Mouse (Mus musculus): Measurements from ENCODE around the gene Gm47959. TPM values are rescaled to one million over a fixed set of nuclear protein-coding genes. Genes with fewer than 3 reads are reported as not detected.

Gene Gm47959
- total and polyA plus RNA-seq, 2 experiments from 2014 or later = not detected

- no peak overlapping the region for H3K27ac ChIP-seq (ENCODE audit: low read depth, low read length)
- H3K9me3 ChIP-seq (ENCODE audit: low read length) = no peaks in the 10 kb centered on the region
- no peak overlapping the region for H3K4me3 ChIP-seq (ENCODE audit: low read depth, low read length)
- ATAC-seq (ENCODE audit: low FRiP score) = no peak
- H3K4me2 ChIP-seq (ENCODE audit: low read depth, low read length, poor library complexity, severe bottlenecking) = no peak overlapping the region
- WGBS = 93% methylated on average over 3 of the region's 3 CpGs
- no peak overlapping the region for H3K9ac ChIP-seq (replicated peaks; ENCODE audit: low read length, poor library complexity, severe bottlenecking)
- no peak for DNase-seq (ENCODE audit: low spot score)
- no peaks in the 10 kb centered on the region for H3K4me1 ChIP-seq (ENCODE audit: insufficient read depth, low read length)
- H3K27me3 ChIP-seq (ENCODE audit: insufficient read depth, low read length) = no peaks in the 10 kb centered on the region
- no peak for TF ChIP-seq CTCF (IDR thresholded peaks at IDR 0.05)
- H3K36me3 ChIP-seq (ENCODE audit: insufficient read depth, low read length) = no peaks in the 10 kb centered on the region
Measured at GRCm38 (mm10) chr1:83014477-83014876, 14.1 kb downstream of the Gm47959 start.

- no peaks in the 10 kb centered on the region for H3K4me1 ChIP-seq (ENCODE audit: insufficient read depth, low read length)
- H3K36me3 ChIP-seq (ENCODE audit: insufficient read depth, low read length) = no peaks in the 10 kb centered on the region
- TF ChIP-seq CTCF (IDR thresholded peaks at IDR 0.05) = no peak
- DNase-seq (ENCODE audit: low spot score) (no peak), ATAC-seq (ENCODE audit: low FRiP score) (no peak)
- H3K4me3 ChIP-seq (ENCODE audit: low read depth, low read length) = no peak overlapping the region
- H3K27ac ChIP-seq (ENCODE audit: low read depth, low read length) = no peak overlapping the region
- WGBS = 92% methylated on average over 10 of the region's 10 CpGs
- no peaks in the 10 kb centered on the region for H3K9me3 ChIP-seq (ENCODE audit: low read length)
- no peak overlapping the region for H3K9ac ChIP-seq (replicated peaks; ENCODE audit: low read length, poor library complexity, severe bottlenecking)
- H3K27me3 ChIP-seq (ENCODE audit: insufficient read depth, low read length) = no peaks in the 10 kb centered on the region
- H3K4me2 ChIP-seq (ENCODE audit: low read depth, low read length, poor library complexity, severe bottlenecking) = no peak overlapping the region
Measured at GRCm38 (mm10) chr1:83015329-83015879, 15.1 kb downstream of the Gm47959 start.

GRCm38 (mm10) chr1:83016556-83016955, 16.2 kb downstream of the Gm47959 start:
- no peak for DNase-seq (ENCODE audit: low spot score)
- no peak for ATAC-seq (ENCODE audit: low FRiP score)
- H3K4me2 ChIP-seq (ENCODE audit: low read depth, low read length, poor library complexity, severe bottlenecking) = no peak overlapping the region
- H3K9me3 ChIP-seq (ENCODE audit: low read length) = no peaks in the 10 kb centered on the region
- H3K9ac ChIP-seq (replicated peaks; ENCODE audit: low read length, poor library complexity, severe bottlenecking) = no peak overlapping the region
- no peaks in the 10 kb centered on the region for H3K27me3 ChIP-seq (ENCODE audit: insufficient read depth, low read length)
- 72% methylated on average over 1 of the region's 1 CpGs for WGBS
- no peak overlapping the region for H3K4me3 ChIP-seq (ENCODE audit: low read depth, low read length)
- H3K4me1 ChIP-seq (ENCODE audit: insufficient read depth, low read length) = no peaks in the 10 kb centered on the region
- no peak for TF ChIP-seq CTCF (IDR thresholded peaks at IDR 0.05)
- no peaks in the 10 kb centered on the region for H3K36me3 ChIP-seq (ENCODE audit: insufficient read depth, low read length)
- H3K27ac ChIP-seq (ENCODE audit: low read depth, low read length) = no peak overlapping the region

- no peaks in the 10 kb centered on the region for H3K27me3 ChIP-seq (ENCODE audit: insufficient read depth, low read length)
- H3K9ac ChIP-seq (replicated peaks; ENCODE audit: low read length, poor library complexity, severe bottlenecking) = no peak overlapping the region
- no peak overlapping the region for H3K4me2 ChIP-seq (ENCODE audit: low read depth, low read length, poor library complexity, severe bottlenecking)
- no peak for TF ChIP-seq CTCF (IDR thresholded peaks at IDR 0.05)
- no peak overlapping the region for H3K4me3 ChIP-seq (ENCODE audit: low read depth, low read length)
- WGBS = 50% methylated on average over 1 of the region's 1 CpGs
- no peaks in the 10 kb centered on the region for H3K4me1 ChIP-seq (ENCODE audit: insufficient read depth, low read length)
- H3K27ac ChIP-seq (ENCODE audit: low read depth, low read length) = no peak overlapping the region
- ATAC-seq (ENCODE audit: low FRiP score) = no peak
- H3K9me3 ChIP-seq (ENCODE audit: low read length) = no peaks in the 10 kb centered on the region
- DNase-seq (ENCODE audit: low spot score) = no peak
- H3K36me3 ChIP-seq (ENCODE audit: insufficient read depth, low read length) = no peaks in the 10 kb centered on the region
Measured at GRCm38 (mm10) chr1:83031950-83032349, 31.6 kb downstream of the Gm47959 start.

- Histone ChIP-seq H3K4me1 (ENCODE audit: insufficient read depth, low read length) (no peaks in the 10 kb centered on the region), H3K4me2 (ENCODE audit: low read depth, low read length, poor library complexity, severe bottlenecking) (no peak overlapping the region), H3K27me3 (ENCODE audit: insufficient read depth, low read length) (no peaks in the 10 kb centered on the region), H3K9ac (replicated peaks; ENCODE audit: low read length, poor library complexity, severe bottlenecking) (no peak overlapping the region), H3K27ac (ENCODE audit: low read depth, low read length) (no peak overlapping the region), H3K36me3 (ENCODE audit: insufficient read depth, low read length) (no peaks in the 10 kb centered on the region), H3K4me3 (ENCODE audit: low read depth, low read length) (no peak overlapping the region), H3K9me3 (ENCODE audit: low read length) (no peaks in the 10 kb centered on the region)
- DNase-seq (ENCODE audit: low spot score) (no peak), ATAC-seq (ENCODE audit: low FRiP score) (no peak)
- TF ChIP-seq CTCF (IDR thresholded peaks at IDR 0.05) = no peak
- 91% methylated on average over 6 of the region's 6 CpGs for WGBS
Measured at GRCm38 (mm10) chr1:83032508-83032907, 32.2 kb downstream of the Gm47959 start.

GRCm38 (mm10) chr1:83034509-83034908, 34.2 kb downstream of the Gm47959 start:
- TF ChIP-seq CTCF (IDR thresholded peaks at IDR 0.05) = no peak
- no peak overlapping the region for H3K4me3 ChIP-seq (ENCODE audit: low read depth, low read length)
- H3K9ac ChIP-seq (replicated peaks; ENCODE audit: low read length, poor library complexity, severe bottlenecking) = no peak overlapping the region
- 58% methylated on average over 5 of the region's 5 CpGs for whole genome bisulfite sequencing
- ATAC-seq (ENCODE audit: low FRiP score) (no peak), DNase-seq (ENCODE audit: low spot score) (no peak)
- no peaks in the 10 kb centered on the region for H3K9me3 ChIP-seq (ENCODE audit: low read length)
- no peaks in the 10 kb centered on the region for H3K36me3 ChIP-seq (ENCODE audit: insufficient read depth, low read length)
- no peak overlapping the region for H3K4me2 ChIP-seq (ENCODE audit: low read depth, low read length, poor library complexity, severe bottlenecking)
- no peak overlapping the region for H3K27ac ChIP-seq (ENCODE audit: low read depth, low read length)
- no peaks in the 10 kb centered on the region for H3K27me3 ChIP-seq (ENCODE audit: insufficient read depth, low read length)
- no peaks in the 10 kb centered on the region for H3K4me1 ChIP-seq (ENCODE audit: insufficient read depth, low read length)

Data from midbrain, postnatal 0 days (tissue).